Comparison of ENCODE assay signal across 22 mouse cellular contexts in the genomic region with DNA sequence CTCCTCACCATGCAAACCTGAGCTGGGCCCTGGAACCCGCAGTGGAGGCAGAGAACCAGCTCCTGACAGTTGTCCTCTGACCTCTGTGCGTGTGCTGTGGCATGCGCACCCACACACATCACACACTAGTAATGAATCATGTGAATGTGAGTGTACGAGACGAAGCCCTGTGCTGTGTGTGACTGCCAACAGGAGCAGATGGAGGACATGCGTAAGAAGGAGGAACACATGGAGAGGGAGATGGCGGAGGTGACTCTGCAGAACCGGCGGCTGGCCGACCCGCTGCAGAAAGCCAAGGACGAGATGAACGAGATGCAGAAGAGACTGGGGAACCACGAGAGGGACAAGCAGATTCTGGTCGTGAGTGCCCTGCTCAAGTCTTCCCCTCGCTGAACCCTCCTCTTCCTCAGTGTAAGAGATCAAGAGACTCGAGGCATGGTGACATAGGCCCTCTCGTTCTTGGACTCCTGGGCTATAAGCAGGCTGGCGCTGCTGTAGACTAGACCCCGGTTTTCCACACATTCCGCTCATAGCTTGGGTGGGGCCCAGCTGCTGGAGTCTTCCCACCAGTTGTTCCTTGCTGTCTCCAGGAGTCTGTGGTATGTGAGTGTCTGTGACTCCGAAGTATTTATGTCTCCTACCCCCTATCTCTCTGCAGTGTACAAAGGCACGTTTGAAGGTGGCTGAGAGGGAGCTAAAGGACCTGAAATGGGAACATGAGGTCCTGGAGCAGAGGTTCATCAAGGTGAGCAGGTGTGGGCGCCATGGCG. TPM values are rescaled to one million over a fixed set of nuclear protein-coding genes. Genes with fewer than 3 reads are reported as not detected.
DNase-seq lines count a peak whose midpoint lies in the region; TF ChIP-seq lines count a peak whose summit lies in the region.
"Had no signal": no experiment of that assay in that cellular context is flagged by ENCODE, and none has a peak within 500 bp of the region (broad histone marks: within the 10 kb centered on the region; RNA-seq: fewer than 3 reads in every experiment).

No protein-coding gene starts in this region.

- TF ChIP-seq CTCF in cerebellum, adult 2 months (IDR thresholded peaks at IDR 0.05; ENCODE audit: borderline replicate concordance, insufficient read depth, low read depth, low read length), result no peak

- no peak overlapping the region for H3K4me3 ChIP-seq in cerebellum, adult 2 months (replicated peaks; ENCODE audit: insufficient read depth, low read depth, low read length)
- H3K4me3 ChIP-seq: forebrain, embryonic 12.5 days; heart, embryonic 15.5 days; hindbrain, embryonic 15.5 days; intestine, embryonic 15.5 days; kidney, embryonic 15.5 days had no signal

- no peak overlapping the region for H3K27ac ChIP-seq in cerebellum, adult 2 months (ENCODE audit: insufficient read depth, low read length)
- H3K27ac ChIP-seq: forebrain, embryonic 12.5 days; heart, embryonic 15.5 days; hindbrain, embryonic 15.5 days; intestine, embryonic 15.5 days; kidney, embryonic 15.5 days had no signal

- WGBS in cerebellum, adult 2 months, result 54% methylated on average over 25 of the region's 25 CpGs

- H3K27me3 ChIP-seq in cerebellum, adult 2 months (ENCODE audit: control insufficient read depth, insufficient read depth, low read length), result no peaks in the 10 kb centered on the region
- H3K27me3 ChIP-seq: forebrain, embryonic 12.5 days; heart, embryonic 15.5 days; hindbrain, embryonic 15.5 days; intestine, embryonic 15.5 days; kidney, embryonic 15.5 days had no signal

- H3K4me1 ChIP-seq in cerebellum, adult 2 months (ENCODE audit: control insufficient read depth, insufficient read depth, low read length), result peaks cover 7% of the 10 kb centered on the region
- H3K4me1 ChIP-seq: forebrain, embryonic 12.5 days; heart, embryonic 15.5 days; hindbrain, embryonic 15.5 days; intestine, embryonic 15.5 days; kidney, embryonic 15.5 days had no signal

- TF ChIP-seq POLR2A in cerebellum, adult 2 months (IDR thresholded peaks at IDR 0.05; ENCODE audit: borderline replicate concordance, insufficient read depth, low read length), result no peak

- DNase-seq in layer of hippocampus, adult 11-12 months (ENCODE audit: low spot score), result peak; percentile 43
- DNase-seq in layer of hippocampus, adult 9-10 months (ENCODE audit: low spot score), result no peak
- peak; percentile 33 to 50 for DNase-seq in right cerebral cortex, adult 2 months (ENCODE audit: low spot score in 2 of 2)
- no peak for DNase-seq in right cerebral cortex, postnatal 25 days
- DNase-seq in layer of hippocampus, adult 9-11 months, result peak; percentile 75
- DNase-seq in cerebellum, adult 2 months, result no peak
- DNase-seq in gastrocnemius, adult 18-20 months (ENCODE audit: low spot score), result no peak
- DNase-seq: adrenal gland, postnatal 25 days; cerebellum, adult 18-20 months; gastrocnemius, postnatal 25 days; heart, postnatal 4 days; lung, adult 18-20 months; lung, postnatal 14 days; retina, postnatal 1 day; thymus, postnatal 36 days had no signal

RNA-seq across cellular contexts. Expression of gene Gas8, which starts 9.3 kb away (rescaled TPM):
- polyA plus RNA-seq in cerebellum, adult 2 months (2012; rRNA removed), result 40.7 and 42.9 TPM in 2 replicates
- 1 to 10 TPM; 3.6 to 4.9 TPM for total RNA-seq in gastrocnemius, adult 18-20 months (2021)

RNA-seq across cellular contexts. Expression of gene Dbndd1, which starts 12.6 kb away (rescaled TPM):
- 39.5 and 39.7 TPM in 2 replicates for polyA plus RNA-seq in cerebellum, adult 2 months (2012; rRNA removed)
- total RNA-seq in gastrocnemius, adult 18-20 months (2021), result not detected
- total RNA-seq: gastrocnemius, postnatal 25 days; heart, adult 8-10 months; heart, postnatal 4 days; megakaryocyte-erythroid progenitor cell, adult 5-6 weeks had no signal

RNA-seq across cellular contexts. Expression of gene Afg3l1, which starts 50.2 kb away (rescaled TPM):
- 28.2 and 32.5 TPM in 2 replicates for polyA plus RNA-seq in cerebellum, adult 2 months (2012; rRNA removed)
- 10 to 100 TPM; 37.8 to 41.0 TPM for total RNA-seq in gastrocnemius, adult 18-20 months (2021)

Comparison
In these comparisons a context has a peak if more than half of its experiments do, and no peak if none do; other contexts are left out.
1. DNase-seq: peak in layer of hippocampus, adult 11-12 months (single experiment), right cerebral cortex, adult 2 months (2 of 2) and layer of hippocampus, adult 9-11 months (single experiment); none in layer of hippocampus, adult 9-10 months (single experiment), right cerebral cortex, postnatal 25 days (single experiment), cerebellum, adult 2 months (0 of 2) and gastrocnemius, adult 18-20 months (single experiment).